Mouse (Mus musculus) liver, adult 2 months (tissue): Measurements from ENCODE around the gene Sema4d. TPM values are rescaled to one million over a fixed set of nuclear protein-coding genes. Genes with fewer than 3 reads are reported as not detected.

Source experiments
- DNase-seq: peaks from one replicate; pipeline ENCODE4 v3.0.0-alpha.2; 2011; ENCODE audit warnings: low read depth, low spot score; ENCODE audit errors: extremely low read depth
- H3K27ac ChIP-seq: fragments of 200-500 bp; replicated peaks from 2 replicates; pipeline ENCODE4 v1.5.1; 2012; ENCODE audit warnings: low read depth, mild to moderate bottlenecking, control low read depth, inconsistent platforms, low read length; ENCODE audit not compliant: insufficient read depth
- H3K27me3 ChIP-seq: fragments of 200-500 bp; 2 replicates; pipeline ENCODE4 v1.6.1; 2012; ENCODE audit warnings: mild to moderate bottlenecking, moderate library complexity, low read length, inconsistent platforms; ENCODE audit not compliant: control insufficient read depth, insufficient read depth
- H3K36me3 ChIP-seq: fragments of 200-500 bp; 2 replicates; pipeline ENCODE4 v1.6.1; 2012; ENCODE audit warnings: low read length, inconsistent platforms; ENCODE audit not compliant: control insufficient read depth, insufficient read depth
- H3K4me1 ChIP-seq: fragments of 200-500 bp; 2 replicates; pipeline ENCODE4 v1.6.1; 2011; ENCODE audit warnings: low read length; ENCODE audit not compliant: control insufficient read depth, insufficient read depth
- H3K4me3 ChIP-seq: fragments of 200-500 bp; 2 replicates; pipeline ENCODE4 v1.5.1; 2011; ENCODE audit warnings: low read depth, mild to moderate bottlenecking, control low read depth, low read length, moderate library complexity; ENCODE audit not compliant: insufficient read depth
- H3K79me2 ChIP-seq: fragments of 200-500 bp; 2 replicates; pipeline ENCODE4 v1.6.1; 2012; ENCODE audit warnings: inconsistent platforms, mild to moderate bottlenecking, low read length, moderate library complexity; ENCODE audit not compliant: control insufficient read depth, insufficient read depth
- H3K9ac ChIP-seq: fragments of 200-500 bp; 2 replicates; pipeline ENCODE4 v1.6.1; 2012; ENCODE audit warnings: low read depth, mild to moderate bottlenecking, control low read depth, inconsistent platforms, low read length
- CTCF ChIP-seq: fragments of 200-500 bp; IDR thresholded peaks from 2 replicates; pipeline ENCODE4 v1.5.1; 2011; ENCODE audit warnings: low read depth, low read length, control low read depth
- POLR2A ChIP-seq: fragments of 200-500 bp; IDR thresholded peaks from 2 replicates; pipeline ENCODE4 v1.6.1; 2011; ENCODE audit warnings: low read length, control low read depth; ENCODE audit not compliant: insufficient read depth; ENCODE audit errors: extremely low read depth
- WGBS: fragments of 180-500 bp; shearing (Covaris S2); methylation state at CpG from one replicate; pipeline ENCODE4 v1.1.7; 2018; 5-methylcytosine and 5-hydroxymethylcytosine counted together
- polyA plus RNA-seq: library from polyadenylated mRNA; depleted of rRNA; stranded (reverse); fragments of >200 nt; gene quantifications from 2 replicates; pipeline ENCODE4 v1.2.3, GENCODE M21; 2012
- total RNA-seq: library from RNA; depleted of rRNA; stranded (reverse); fragments of >200 nt; gene quantifications from 2 replicates; pipeline ENCODE4 v1.2.3, GENCODE M21; 2014

Gene Sema4d
- total and polyA plus RNA-seq, 2 experiments = 0.74 to 0.94 TPM

DNA sequence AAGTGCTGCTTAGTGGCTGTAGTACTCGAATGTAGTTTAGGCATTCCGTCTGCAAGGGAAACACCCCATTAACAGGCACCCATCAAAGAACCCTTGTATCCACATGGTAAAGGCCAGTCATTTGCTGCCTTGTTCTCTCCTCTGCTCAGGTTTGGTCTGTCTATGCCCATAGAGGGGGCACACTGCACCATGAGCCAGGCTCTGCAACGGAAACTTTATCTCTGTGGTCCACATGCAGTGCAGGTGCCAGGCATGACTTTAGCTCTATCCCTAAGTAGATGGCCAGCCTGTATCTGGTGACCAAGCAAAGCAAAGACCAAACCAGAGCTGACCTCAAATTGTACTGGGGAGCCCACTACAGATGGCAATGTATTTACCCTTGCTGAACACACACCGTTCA is 73.0 kb downstream of the Sema4d start:
- TF ChIP-seq POLR2A (no peak), CTCF (no peak)
- 96% methylated on average over 4 of the region's 4 CpGs for WGBS
- no peaks in the 10 kb centered on the region for H3K36me3 ChIP-seq

DNA sequence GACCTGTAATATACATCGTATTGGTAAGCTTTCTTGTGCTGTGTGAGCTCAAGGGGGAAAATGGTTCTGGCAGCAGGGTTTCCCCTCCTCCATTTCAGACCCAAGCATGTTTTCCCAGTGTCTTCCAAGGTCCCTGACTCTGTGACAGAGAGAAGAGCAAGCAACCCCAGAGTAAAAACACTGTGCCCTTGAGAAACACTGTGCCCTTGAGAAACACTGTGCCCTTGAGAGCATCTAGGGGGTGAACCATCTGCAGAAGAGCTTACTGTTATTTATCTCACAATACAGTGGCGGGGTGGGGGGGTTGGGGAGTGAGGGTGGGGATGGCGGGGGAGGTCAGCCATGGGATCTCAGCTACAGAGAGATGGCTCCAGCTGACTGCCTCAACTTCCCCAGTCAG is 74.3 kb downstream of the Sema4d start:
- WGBS = 97% methylated on average over 3 of the region's 3 CpGs
- no peak for TF ChIP-seq POLR2A
- Histone ChIP-seq H3K27me3 (no peaks in the 10 kb centered on the region), H3K9ac (no peak overlapping the region), H3K4me1 (no peaks in the 10 kb centered on the region), H3K27ac (no peak overlapping the region), H3K79me2 (no peaks in the 10 kb centered on the region), H3K4me3 (no peak overlapping the region), H3K36me3 (no peaks in the 10 kb centered on the region)
- no peak for DNase-seq

More for the DNA sequence above, 73.0 kb downstream of the Sema4d start:
- Histone ChIP-seq H3K4me1 (no peaks in the 10 kb centered on the region), H3K4me3 (no peak overlapping the region), H3K79me2 (no peaks in the 10 kb centered on the region), H3K27ac (no peak overlapping the region), H3K27me3 (no peaks in the 10 kb centered on the region), H3K9ac (no peak overlapping the region)
- no peak for DNase-seq

DNA sequence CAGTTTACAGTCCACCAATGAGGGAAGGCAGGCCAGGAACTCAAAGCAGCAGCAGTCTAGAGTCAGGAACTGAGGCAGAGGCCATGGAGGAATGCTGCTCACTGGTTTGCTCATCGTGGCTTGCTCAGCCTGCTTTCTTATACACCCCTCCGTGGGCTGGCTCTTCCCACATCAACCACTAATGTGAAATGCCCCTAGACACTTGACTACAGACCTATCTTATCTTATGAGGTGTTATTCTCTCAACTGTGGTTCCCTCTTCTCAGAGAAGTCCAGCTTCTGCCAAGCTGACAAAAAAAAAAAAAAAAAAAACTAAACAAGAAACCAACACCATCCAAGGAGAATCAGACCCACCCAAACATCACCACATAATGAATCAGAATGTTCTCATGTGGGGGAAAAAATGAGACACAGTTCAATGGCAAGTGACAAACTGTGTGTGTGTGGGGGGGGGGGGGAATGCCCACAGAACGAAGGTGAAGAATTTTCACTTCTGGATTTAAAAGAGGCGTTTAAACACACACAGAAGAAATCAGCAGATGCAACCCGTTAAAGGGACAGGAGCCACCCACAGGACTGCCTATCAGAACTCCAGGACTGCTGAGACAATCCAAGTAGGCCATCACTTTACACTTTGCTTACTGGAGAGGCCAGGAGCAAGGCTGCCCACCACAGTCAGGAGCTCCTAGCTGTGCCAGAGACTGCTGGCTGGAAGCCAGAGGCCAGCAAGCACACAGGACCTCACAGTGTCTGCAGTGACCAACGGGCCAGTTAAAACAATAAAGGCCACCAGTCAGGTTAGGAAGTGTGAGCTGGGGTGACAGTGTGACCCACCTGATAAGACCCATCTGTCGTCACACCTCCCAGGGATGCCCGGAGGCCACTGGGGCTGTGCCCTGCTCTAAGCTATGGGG is 76.9 kb downstream of the Sema4d start:
- Histone ChIP-seq H3K4me3 (no peak overlapping the region), H3K4me1 (no peaks in the 10 kb centered on the region), H3K36me3 (no peaks in the 10 kb centered on the region), H3K9ac (no peak overlapping the region), H3K27me3 (no peaks in the 10 kb centered on the region), H3K79me2 (no peaks in the 10 kb centered on the region), H3K27ac (no peak overlapping the region)
- 62% methylated on average over 8 of the region's 8 CpGs for WGBS
- no peak for DNase-seq
- TF ChIP-seq POLR2A (no peak), CTCF (no peak)

DNA sequence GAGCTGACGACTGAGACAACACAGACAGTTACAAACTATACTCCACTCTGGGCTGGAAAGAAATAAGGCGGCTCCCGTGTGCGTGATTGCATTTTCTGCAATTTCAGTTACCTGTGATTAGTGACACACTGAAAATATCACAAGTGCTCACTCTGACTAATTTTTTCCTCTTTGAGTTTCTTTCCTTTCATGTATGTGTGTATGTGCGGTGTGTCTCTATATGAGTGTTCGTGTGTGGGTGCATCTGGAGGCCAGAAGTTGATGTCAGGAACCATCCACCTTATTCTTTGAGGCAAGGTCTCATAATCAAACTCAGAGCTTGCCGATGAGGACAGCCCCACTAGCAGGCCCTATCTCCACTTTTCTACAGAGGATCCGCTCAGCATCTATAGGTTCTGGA is 81.5 kb downstream of the Sema4d start:
- Histone ChIP-seq H3K36me3 (no peaks in the 10 kb centered on the region), H3K9ac (no peak overlapping the region), H3K27ac (no peak overlapping the region), H3K79me2 (no peaks in the 10 kb centered on the region), H3K27me3 (no peaks in the 10 kb centered on the region), H3K4me1 (no peaks in the 10 kb centered on the region), H3K4me3 (no peak overlapping the region)
- TF ChIP-seq CTCF (no peak), POLR2A (no peak)
- WGBS = 94% methylated on average over 8 of the region's 8 CpGs
- no peak for DNase-seq

DNA sequence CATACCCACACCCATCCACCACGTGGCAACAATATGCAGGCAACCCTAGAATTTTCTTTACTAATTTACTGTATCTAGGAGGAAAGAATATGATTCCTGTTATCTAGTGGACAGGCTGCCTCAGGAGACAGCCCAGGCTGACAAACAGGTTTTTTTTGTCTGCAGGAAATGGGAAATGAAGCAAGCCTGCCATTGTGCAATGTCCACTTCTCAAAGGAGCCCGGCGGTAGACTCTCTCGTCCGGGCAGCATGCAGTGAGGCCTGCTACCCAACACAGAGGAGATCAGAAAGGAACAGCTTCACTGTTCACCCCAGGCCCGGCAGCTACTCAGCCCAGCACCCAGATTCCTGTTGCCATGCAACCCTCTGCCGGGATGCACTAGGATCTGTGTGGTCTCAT is 82.8 kb downstream of the Sema4d start:
- no peak overlapping the region for H3K27ac ChIP-seq
- H3K4me1 ChIP-seq = no peaks in the 10 kb centered on the region
- H3K79me2 ChIP-seq = no peaks in the 10 kb centered on the region
- H3K4me3 ChIP-seq = no peak overlapping the region
- 66% methylated on average over 7 of the region's 7 CpGs for WGBS
- no peaks in the 10 kb centered on the region for H3K27me3 ChIP-seq
- no peak for DNase-seq
- TF ChIP-seq POLR2A (no peak), CTCF (no peak)
- H3K9ac ChIP-seq = no peak overlapping the region
- no peaks in the 10 kb centered on the region for H3K36me3 ChIP-seq
